ENCODE assay signal across 10 mouse cellular contexts in genomic region chr5:64625841-64626298, GRCm38 (mm10).
DNase-seq lines count a peak whose midpoint lies in the region; ATAC-seq and TF ChIP-seq lines count a peak whose summit lies in the region.
"Had no signal": no experiment of that assay in that cellular context is flagged by ENCODE, and none has a peak within 500 bp of the region (broad histone marks: within the 10 kb centered on the region; RNA-seq: fewer than 3 reads in every experiment).

No protein-coding gene starts in this region.

- no peaks in the 10 kb centered on the region for H3K36me3 ChIP-seq in liver, postnatal 0 days (replicated peaks; ENCODE audit: insufficient read depth, low read length)
- no peaks in the 10 kb centered on the region for H3K36me3 ChIP-seq in midbrain, embryonic 16.5 days (ENCODE audit: control insufficient read depth, insufficient read depth, low read length)

- H3K4me1 ChIP-seq in liver, postnatal 0 days (ENCODE audit: insufficient read depth): peaks cover 10% of the 10 kb centered on the region
- no peaks in the 10 kb centered on the region for H3K4me1 ChIP-seq in midbrain, embryonic 16.5 days (ENCODE audit: control insufficient read depth, insufficient read depth, low read length)

- no peak for ATAC-seq in liver, postnatal 0 days
- ATAC-seq in midbrain, embryonic 16.5 days: no peak

- 23% methylated on average over 6 of the region's 6 CpGs for WGBS in liver, postnatal 0 days (ENCODE audit: insufficient replicate concordance)
- WGBS in midbrain, embryonic 16.5 days: 62% methylated on average over 6 of the region's 6 CpGs

- H3K9ac ChIP-seq in liver, postnatal 0 days (replicated peaks): no peak overlapping the region
- no peak overlapping the region for H3K9ac ChIP-seq in midbrain, embryonic 16.5 days (ENCODE audit: low read depth, low read length)

- DNase-seq in heart, adult 11 months: peak; percentile 76
- DNase-seq in heart, adult 8-10 months (ENCODE audit: low spot score): no peak
- peak; percentile 17 to 33 for DNase-seq in urinary bladder, postnatal 36 days (ENCODE audit: low spot score in 2 of 2)
- no peak for DNase-seq in urinary bladder, postnatal 25 days (ENCODE audit: low spot score)
- no peak for DNase-seq in liver, postnatal 0 days
- peak; percentile 63 for DNase-seq in thymus, postnatal 4 days
- no peak for DNase-seq in left cerebral cortex, adult 2 months (ENCODE audit: extremely low spot score in 1 of 2, low spot score in 2 of 2)
- DNase-seq: right cerebral cortex, postnatal 25 days had no signal

- H3K4me2 ChIP-seq in liver, postnatal 0 days (ENCODE audit: low read depth, low read length): 0 out of 2 replicates have a peak overlapping the region, but pooled peaks have one; percentile 14
- H3K4me2 ChIP-seq in midbrain, embryonic 16.5 days (ENCODE audit: low read length): no peak overlapping the region

- no peak overlapping the region for H3K27ac ChIP-seq in liver, postnatal 0 days (ENCODE audit: low read depth)
- no peak overlapping the region for H3K27ac ChIP-seq in left cerebral cortex, adult 2 months
- H3K27ac ChIP-seq in midbrain, embryonic 16.5 days (ENCODE audit: low read length): no peak overlapping the region

- H3K4me3 ChIP-seq in liver, postnatal 0 days (ENCODE audit: low read depth, low read length): no peak overlapping the region
- no peak overlapping the region for H3K4me3 ChIP-seq in left cerebral cortex, adult 2 months
- H3K4me3 ChIP-seq in midbrain, embryonic 16.5 days (ENCODE audit: low read depth, low read length): no peak overlapping the region
- H3K4me3 ChIP-seq: erythroblast, embryonic 14.5 days had no signal

- intact Hi-C loops in left cerebral cortex, adult 2 months (cut with DNase I): no loop called here

- no peaks in the 10 kb centered on the region for H3K9me3 ChIP-seq in liver, postnatal 0 days (ENCODE audit: low read length)
- H3K9me3 ChIP-seq in midbrain, embryonic 16.5 days (replicated peaks; ENCODE audit: control insufficient read depth, low read length, poor library complexity, severe bottlenecking): no peaks in the 10 kb centered on the region

- no peak for TF ChIP-seq CTCF in liver, postnatal 0 days (IDR thresholded peaks at IDR 0.05; ENCODE audit: low read depth)
- no peak for TF ChIP-seq CTCF in left cerebral cortex, adult 2 months (IDR thresholded peaks at IDR 0.05)

- H3K27me3 ChIP-seq in liver, postnatal 0 days (ENCODE audit: insufficient read depth, low read length): no peaks in the 10 kb centered on the region
- no peaks in the 10 kb centered on the region for H3K27me3 ChIP-seq in midbrain, embryonic 16.5 days (ENCODE audit: control insufficient read depth, insufficient read depth, low read depth, low read length)

- no peak for TF ChIP-seq EP300 in liver, postnatal 0 days (IDR thresholded peaks at IDR 0.05; ENCODE audit: low read depth)

Comparison
In these comparisons a context has a peak if more than half of its experiments do, and no peak if none do; other contexts are left out.
1. DNase-seq: peak in heart, adult 11 months (single experiment), urinary bladder, postnatal 36 days (2 of 2) and thymus, postnatal 4 days (single experiment); none in heart, adult 8-10 months (single experiment), urinary bladder, postnatal 25 days (single experiment), liver, postnatal 0 days (single experiment) and left cerebral cortex, adult 2 months (0 of 2).